Mouse (Mus musculus): Measurements from ENCODE around the gene Megf11.

GRCm38 (mm10) chr9:64355627-64356026 is 29.8 kb upstream of the Megf11 start:
- TF ChIP-seq EP300 (IDR thresholded peaks at IDR 0.05; ENCODE audit: insufficient read depth, low read depth, low read length) (no peak), POLR2A (IDR thresholded peaks at IDR 0.05; ENCODE audit: insufficient read depth, low read length) (no peak), CTCF (IDR thresholded peaks at IDR 0.05; ENCODE audit: low read depth, low read length) (no peak)
